Mouse (Mus musculus): ENCODE data around the gene Dner. TPM values are rescaled to one million over a fixed set of nuclear protein-coding genes. Genes with fewer than 3 reads are reported as not detected.

Gene Dner
- total and polyA plus RNA-seq, 3 experiments: 0.16 TPM; not detected in 2

- no peaks in the 10 kb centered on the region for H3K36me3 ChIP-seq (replicated peaks)
- ATAC-seq (ENCODE audit: extremely low read depth, insufficient number of reproducible peaks, low FRiP score, poor library complexity, severe bottlenecking) (no peak), DNase-seq (ENCODE audit: low spot score) (no peak)
- H3K4me3 ChIP-seq (ENCODE audit: low read depth, low read length): no peak overlapping the region
- H3K4me1 ChIP-seq (ENCODE audit: insufficient read depth, low read depth, low read length): no peaks in the 10 kb centered on the region
- TF ChIP-seq CTCF (IDR thresholded peaks at IDR 0.05; ENCODE audit: low read depth, low read length): no peak
- no peak for TF ChIP-seq GATA1 (IDR thresholded peaks at IDR 0.05; ENCODE audit: borderline replicate concordance, low read length)
- no peak for TF ChIP-seq GATA2 (IDR thresholded peaks at IDR 0.05; ENCODE audit: borderline replicate concordance, low read depth, low read length)
- TF ChIP-seq TAL1 (conservative IDR thresholded peaks at IDR 0.05; ENCODE audit: low read depth, low read length): no peak
- TF ChIP-seq POLR2AphosphoS5 (IDR thresholded peaks at IDR 0.05; ENCODE audit: insufficient replicate concordance, low read depth, low read length): no peak
- peaks cover 19% of the 10 kb centered on the region for H3K9me3 ChIP-seq (replicated peaks)
- no peaks in the 10 kb centered on the region for H3K27me3 ChIP-seq (ENCODE audit: insufficient read depth, low read length)
These were observed 187.5 kb downstream of the Dner start for GRCm38 (mm10) chr1:84508510-84508909.

GRCm38 (mm10) chr1:84507568-84507967 is 188.5 kb downstream of the Dner start:
- Histone ChIP-seq H3K27me3 (ENCODE audit: insufficient read depth, low read length) (no peaks in the 10 kb centered on the region), H3K36me3 (replicated peaks) (no peaks in the 10 kb centered on the region), H3K9me3 (replicated peaks) (peaks cover 21% of the 10 kb centered on the region), H3K4me3 (ENCODE audit: low read depth, low read length) (no peak overlapping the region), H3K4me1 (ENCODE audit: insufficient read depth, low read depth, low read length) (no peaks in the 10 kb centered on the region)
- DNase-seq (ENCODE audit: low spot score) (no peak), ATAC-seq (ENCODE audit: extremely low read depth, insufficient number of reproducible peaks, low FRiP score, poor library complexity, severe bottlenecking) (no peak)
- TF ChIP-seq TAL1 (conservative IDR thresholded peaks at IDR 0.05; ENCODE audit: low read depth, low read length) (no peak), CTCF (IDR thresholded peaks at IDR 0.05; ENCODE audit: low read depth, low read length) (no peak), GATA2 (IDR thresholded peaks at IDR 0.05; ENCODE audit: borderline replicate concordance, low read depth, low read length) (no peak), GATA1 (IDR thresholded peaks at IDR 0.05; ENCODE audit: borderline replicate concordance, low read length) (no peak), POLR2AphosphoS5 (IDR thresholded peaks at IDR 0.05; ENCODE audit: insufficient replicate concordance, low read depth, low read length) (no peak)

GRCm38 (mm10) chr1:84506984-84507546 is 189.0 kb downstream of the Dner start:
- no peak for TF ChIP-seq TAL1 (conservative IDR thresholded peaks at IDR 0.05; ENCODE audit: low read depth, low read length)
- TF ChIP-seq CTCF (IDR thresholded peaks at IDR 0.05; ENCODE audit: low read depth, low read length): no peak
- TF ChIP-seq POLR2AphosphoS5 (IDR thresholded peaks at IDR 0.05; ENCODE audit: insufficient replicate concordance, low read depth, low read length): no peak
- no peak for TF ChIP-seq GATA1 (IDR thresholded peaks at IDR 0.05; ENCODE audit: borderline replicate concordance, low read length)
- TF ChIP-seq GATA2 (IDR thresholded peaks at IDR 0.05; ENCODE audit: borderline replicate concordance, low read depth, low read length): no peak
- no peaks in the 10 kb centered on the region for H3K4me1 ChIP-seq (ENCODE audit: insufficient read depth, low read depth, low read length)
- H3K27me3 ChIP-seq (ENCODE audit: insufficient read depth, low read length): no peaks in the 10 kb centered on the region
- ATAC-seq (ENCODE audit: extremely low read depth, insufficient number of reproducible peaks, low FRiP score, poor library complexity, severe bottlenecking): no peak
- H3K9me3 ChIP-seq (replicated peaks): peaks cover 21% of the 10 kb centered on the region
- no peak for DNase-seq (ENCODE audit: low spot score)
- no peaks in the 10 kb centered on the region for H3K36me3 ChIP-seq (replicated peaks)
- no peak overlapping the region for H3K4me3 ChIP-seq (ENCODE audit: low read depth, low read length)

- no peaks in the 10 kb centered on the region for H3K27me3 ChIP-seq (ENCODE audit: insufficient read depth, low read length)
- ATAC-seq (ENCODE audit: extremely low read depth, insufficient number of reproducible peaks, low FRiP score, poor library complexity, severe bottlenecking) (no peak), DNase-seq (ENCODE audit: low spot score) (no peak)
- H3K4me1 ChIP-seq (ENCODE audit: insufficient read depth, low read depth, low read length): no peaks in the 10 kb centered on the region
- TF ChIP-seq POLR2AphosphoS5 (IDR thresholded peaks at IDR 0.05; ENCODE audit: insufficient replicate concordance, low read depth, low read length): no peak
- TF ChIP-seq GATA1 (IDR thresholded peaks at IDR 0.05; ENCODE audit: borderline replicate concordance, low read length): no peak
- H3K4me3 ChIP-seq (ENCODE audit: low read depth, low read length): no peak overlapping the region
- H3K9me3 ChIP-seq (replicated peaks): peaks cover 25% of the 10 kb centered on the region
- H3K36me3 ChIP-seq (replicated peaks): no peaks in the 10 kb centered on the region
These were observed 195.3 kb downstream of the Dner start for GRCm38 (mm10) chr1:84500673-84501072.

GRCm38 (mm10) chr1:84491732-84492131 is 204.3 kb downstream of the Dner start:
- Histone ChIP-seq H3K9me3 (replicated peaks) (peaks cover 26% of the 10 kb centered on the region), H3K4me1 (ENCODE audit: insufficient read depth, low read depth, low read length) (no peaks in the 10 kb centered on the region), H3K4me3 (ENCODE audit: low read depth, low read length) (no peak overlapping the region), H3K36me3 (replicated peaks) (no peaks in the 10 kb centered on the region), H3K27me3 (ENCODE audit: insufficient read depth, low read length) (no peaks in the 10 kb centered on the region)
- DNase-seq (ENCODE audit: low spot score): no peak
- TF ChIP-seq POLR2AphosphoS5 (IDR thresholded peaks at IDR 0.05; ENCODE audit: insufficient replicate concordance, low read depth, low read length) (no peak), GATA2 (IDR thresholded peaks at IDR 0.05; ENCODE audit: borderline replicate concordance, low read depth, low read length) (no peak), GATA1 (IDR thresholded peaks at IDR 0.05; ENCODE audit: borderline replicate concordance, low read length) (no peak), CTCF (IDR thresholded peaks at IDR 0.05; ENCODE audit: low read depth, low read length) (no peak), TAL1 (conservative IDR thresholded peaks at IDR 0.05; ENCODE audit: low read depth, low read length) (no peak)
- no peak for ATAC-seq (ENCODE audit: extremely low read depth, insufficient number of reproducible peaks, low FRiP score, poor library complexity, severe bottlenecking)

GRCm38 (mm10) chr1:84488546-84488945 is 207.5 kb downstream of the Dner start:
- DNase-seq (ENCODE audit: low spot score) (no peak), ATAC-seq (ENCODE audit: extremely low read depth, insufficient number of reproducible peaks, low FRiP score, poor library complexity, severe bottlenecking) (no peak)
- Histone ChIP-seq H3K9me3 (replicated peaks) (peaks cover 28% of the 10 kb centered on the region), H3K4me1 (ENCODE audit: insufficient read depth, low read depth, low read length) (no peaks in the 10 kb centered on the region), H3K4me3 (ENCODE audit: low read depth, low read length) (no peak overlapping the region), H3K27me3 (ENCODE audit: insufficient read depth, low read length) (no peaks in the 10 kb centered on the region), H3K36me3 (replicated peaks) (no peaks in the 10 kb centered on the region)
- TF ChIP-seq POLR2AphosphoS5 (IDR thresholded peaks at IDR 0.05; ENCODE audit: insufficient replicate concordance, low read depth, low read length): no peak

GRCm38 (mm10) chr1:84485066-84485465 is 211.0 kb downstream of the Dner start:
- TF ChIP-seq POLR2AphosphoS5 (IDR thresholded peaks at IDR 0.05; ENCODE audit: insufficient replicate concordance, low read depth, low read length): no peak
- TF ChIP-seq CTCF (IDR thresholded peaks at IDR 0.05; ENCODE audit: low read depth, low read length): no peak
- no peak for TF ChIP-seq GATA1 (IDR thresholded peaks at IDR 0.05; ENCODE audit: borderline replicate concordance, low read length)
- Histone ChIP-seq H3K27me3 (ENCODE audit: insufficient read depth, low read length) (no peaks in the 10 kb centered on the region), H3K4me1 (ENCODE audit: insufficient read depth, low read depth, low read length) (no peaks in the 10 kb centered on the region), H3K36me3 (replicated peaks) (no peaks in the 10 kb centered on the region), H3K4me3 (ENCODE audit: low read depth, low read length) (no peak overlapping the region), H3K9me3 (replicated peaks) (peaks cover 25% of the 10 kb centered on the region)
- DNase-seq (ENCODE audit: low spot score) (no peak), ATAC-seq (ENCODE audit: extremely low read depth, insufficient number of reproducible peaks, low FRiP score, poor library complexity, severe bottlenecking) (no peak)

Data from G1E (cell line).